Mouse (Mus musculus) lung, postnatal 0 days (tissue): ENCODE data around the gene Il23a.

ENCODE experiments used
- CTCF ChIP-seq: IDR thresholded peaks from 2 replicates; pipeline ENCODE4 v1.5.1; 2016; ENCODE audit warnings: antibody characterized with exemption, mild to moderate bottlenecking
- EP300 ChIP-seq: IDR thresholded peaks from 2 replicates; pipeline ENCODE4 v1.6.1; 2016; ENCODE audit warnings: antibody characterized with exemption, mild to moderate bottlenecking, control low read depth

DNA sequence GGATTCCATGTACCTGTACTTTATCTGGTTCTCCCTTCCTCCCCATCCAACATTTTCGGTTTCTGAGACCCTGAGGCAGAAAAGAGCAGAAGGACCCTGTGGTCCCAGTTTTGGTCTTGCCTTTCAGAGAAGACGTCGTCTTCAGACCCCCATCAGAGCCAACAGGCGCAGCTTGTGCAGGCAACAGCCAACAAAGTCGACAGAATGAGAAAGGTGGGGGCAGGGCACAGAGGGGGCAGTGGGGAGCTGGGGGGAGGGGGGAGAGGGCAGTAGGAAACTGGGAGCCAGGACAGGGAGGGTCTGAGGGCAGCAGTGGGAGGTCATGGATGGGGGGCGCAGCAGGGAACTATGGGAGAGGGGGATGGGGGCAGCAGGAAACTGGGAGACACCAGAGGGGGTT, 20.4 kb downstream of the Il23a start:
- TF ChIP-seq CTCF (no peak), EP300 (no peak)
